Mouse (Mus musculus) embryonic facial prominence, embryonic 15.5 days (tissue): ENCODE results near the gene Sfxn5. TPM values are rescaled to one million over a fixed set of nuclear protein-coding genes. Genes with fewer than 3 reads are reported as not detected.

Source experiments
- ATAC-seq: fragments of 200-750 bp; cut with Nextera tagmentation; 2 replicates; pipeline ENCODE4 v1.8.0; 2017; ENCODE audit warnings: low read depth, moderate TSS enrichment; ENCODE audit not compliant: insufficient number of reproducible peaks, low FRiP score, low TSS enrichment
- H3K27ac ChIP-seq: fragments of 300-500 bp; sonication (generic); replicated peaks from 2 replicates; pipeline ENCODE4 v1.5.1; 2015; ENCODE audit warnings: mild to moderate bottlenecking, inconsistent platforms
- H3K27me3 ChIP-seq: fragments of 300-500 bp; sonication (generic); 2 replicates; pipeline ENCODE4 v1.6.1; 2015; ENCODE audit warnings: inconsistent platforms
- H3K36me3 ChIP-seq: fragments of 300-500 bp; sonication (generic); 2 replicates; pipeline ENCODE4 v1.6.1; 2015; ENCODE audit warnings: mild to moderate bottlenecking, inconsistent platforms
- H3K4me1 ChIP-seq: fragments of 300-500 bp; sonication (generic); 2 replicates; pipeline ENCODE4 v1.6.1; 2015; ENCODE audit warnings: inconsistent platforms
- H3K4me2 ChIP-seq: fragments of 300-500 bp; sonication (generic); replicated peaks from 2 replicates; pipeline ENCODE4 v1.6.1; 2015; ENCODE audit warnings: mild to moderate bottlenecking, inconsistent platforms
- H3K4me3 ChIP-seq: fragments of 300-500 bp; sonication (generic); replicated peaks from 2 replicates; pipeline ENCODE4 v1.5.1; 2015; ENCODE audit warnings: mild to moderate bottlenecking, inconsistent platforms
- H3K9ac ChIP-seq: fragments of 300-500 bp; sonication (generic); 2 replicates; pipeline ENCODE4 v1.6.1; 2015; ENCODE audit warnings: inconsistent platforms
- H3K9me3 ChIP-seq: fragments of 300-500 bp; sonication (generic); replicated peaks from 2 replicates; pipeline ENCODE4 v1.6.1; 2016; ENCODE audit warnings: inconsistent platforms
- WGBS: fragments of 180-500 bp; shearing (Covaris S2); methylation state at CpG from one replicate; pipeline ENCODE4 v1.1.7; 2015; 5-methylcytosine and 5-hydroxymethylcytosine counted together
- polyA plus RNA-seq: library from polyadenylated mRNA; unstranded; fragments of >200 nt; fragmentation: Nextera tagmentation; extraction: Ambion mirVana; gene quantifications from 2 replicates; pipeline ENCODE4 v1.2.1, GENCODE M21; 2015

Gene Sfxn5
- polyA plus RNA-seq, 1 experiment from 2014 or later: 8.0 TPM

DNA sequence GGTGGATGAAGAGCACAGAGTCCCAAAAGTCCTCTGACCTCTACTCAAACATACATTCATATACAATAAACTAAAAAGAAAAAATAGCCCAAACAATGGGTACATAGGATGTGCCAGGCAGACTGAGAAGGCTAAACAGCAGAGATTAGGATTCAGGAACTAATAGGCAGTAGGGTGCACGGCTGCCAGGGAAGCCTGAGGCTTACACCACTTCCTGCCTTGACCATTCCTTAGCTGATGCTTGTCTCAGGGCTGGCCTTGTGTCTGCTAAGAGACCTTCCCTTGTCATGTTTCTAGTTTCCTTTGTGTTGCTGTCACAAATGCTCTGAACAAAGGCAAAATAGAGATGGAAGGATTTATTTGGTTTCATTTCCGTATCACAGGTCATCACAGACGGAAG lies 26.8 kb downstream of the Sfxn5 start:
- Histone ChIP-seq H3K27ac (no peak overlapping the region), H3K4me3 (no peak overlapping the region), H3K9ac (no peak overlapping the region), H3K4me2 (no peak overlapping the region), H3K4me1 (peaks cover 10% of the 10 kb centered on the region), H3K27me3 (no peaks in the 10 kb centered on the region), H3K9me3 (no peaks in the 10 kb centered on the region), H3K36me3 (no peaks in the 10 kb centered on the region)
- no peak for ATAC-seq
- WGBS: 78% methylated on average over 3 of the region's 3 CpGs

DNA sequence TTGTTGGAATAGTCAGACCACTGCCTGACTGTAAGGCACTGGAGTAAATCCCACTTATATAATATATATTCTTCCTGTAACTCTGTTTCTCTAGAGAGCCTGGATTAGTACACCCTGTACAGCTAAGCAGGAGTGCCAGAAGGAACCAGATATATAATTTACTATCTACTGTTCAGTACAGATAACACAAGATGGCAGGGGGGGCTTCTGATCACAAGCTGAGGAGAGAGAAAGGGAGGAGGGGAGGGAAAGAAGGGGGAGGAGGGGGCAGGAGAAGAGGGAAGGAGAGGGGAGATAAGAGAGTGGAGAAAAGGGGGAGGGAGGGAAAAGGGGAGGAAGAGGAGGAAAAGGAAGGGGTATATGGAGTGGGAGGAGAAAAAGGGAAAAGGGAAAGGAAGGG lies 27.4 kb downstream of the Sfxn5 start:
- no peak for ATAC-seq
- Histone ChIP-seq H3K4me2 (no peak overlapping the region), H3K4me1 (peaks cover 10% of the 10 kb centered on the region), H3K9ac (no peak overlapping the region), H3K4me3 (no peak overlapping the region), H3K27ac (no peak overlapping the region), H3K27me3 (no peaks in the 10 kb centered on the region), H3K36me3 (no peaks in the 10 kb centered on the region), H3K9me3 (no peaks in the 10 kb centered on the region)

DNA sequence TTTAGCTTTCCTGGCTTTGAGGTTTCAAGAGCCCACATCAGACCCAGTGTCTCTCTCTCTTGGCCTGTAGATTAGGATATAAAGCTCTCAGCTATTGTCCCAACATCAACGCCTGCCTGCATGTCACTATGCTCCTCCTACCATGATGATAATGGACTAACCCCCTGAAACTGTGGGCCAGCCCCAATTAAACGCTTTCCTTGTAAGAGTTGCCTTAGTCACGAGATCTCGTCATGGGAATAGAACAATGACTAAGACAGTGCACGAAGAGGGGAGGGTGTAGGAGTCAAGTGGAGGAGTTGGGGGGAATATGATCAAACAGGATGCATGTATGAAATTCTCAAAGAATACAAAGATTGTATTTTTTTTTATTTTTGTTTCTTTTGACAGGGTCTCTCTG lies 28.3 kb downstream of the Sfxn5 start:
- H3K27me3 ChIP-seq: no peaks in the 10 kb centered on the region
- no peaks in the 10 kb centered on the region for H3K36me3 ChIP-seq
- no peak overlapping the region for H3K27ac ChIP-seq
- H3K4me2 ChIP-seq: no peak overlapping the region
- no peaks in the 10 kb centered on the region for H3K9me3 ChIP-seq
- peaks cover 10% of the 10 kb centered on the region for H3K4me1 ChIP-seq
- no peak overlapping the region for H3K9ac ChIP-seq
- no peak for ATAC-seq
- H3K4me3 ChIP-seq: no peak overlapping the region
- 78% methylated on average over 5 of the region's 5 CpGs for WGBS

DNA sequence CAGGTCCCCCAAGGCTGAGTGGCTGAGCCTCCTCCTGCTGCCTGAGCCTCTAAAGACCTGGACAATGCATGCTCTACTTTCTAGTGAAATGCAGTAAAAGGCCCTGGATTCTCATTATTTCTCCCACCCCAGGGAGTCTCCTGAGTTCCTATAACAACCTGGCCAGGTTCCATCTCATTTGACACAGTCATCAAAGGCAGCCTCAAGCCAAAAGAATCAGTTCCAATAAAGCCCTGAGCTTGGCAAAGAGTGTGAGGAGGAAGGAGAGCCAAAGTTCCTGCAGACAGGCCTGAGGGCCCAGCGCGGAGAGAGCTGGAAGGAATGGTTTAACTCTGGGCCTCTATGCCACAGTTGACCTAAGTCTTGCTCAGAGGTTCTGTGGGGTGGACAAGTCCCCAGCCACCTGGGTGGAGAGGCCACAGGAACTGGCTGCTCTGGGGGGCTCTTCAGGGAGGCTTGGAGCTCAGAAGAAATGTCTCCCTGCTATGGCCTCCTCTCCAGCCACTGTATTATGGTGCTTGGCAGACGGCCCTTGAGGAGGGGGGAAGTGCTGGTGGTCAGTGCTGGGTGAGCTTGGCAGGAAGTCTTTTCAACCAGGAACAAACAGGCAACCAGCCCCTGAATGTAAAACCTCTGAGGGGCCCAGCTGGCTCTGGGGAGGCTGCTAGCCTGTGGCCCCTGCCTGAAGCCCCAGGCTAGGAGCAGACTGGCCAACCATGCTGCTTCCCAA lies 30.7 kb downstream of the Sfxn5 start:
- peak overlapping the region; percentile 69 for H3K27ac ChIP-seq
- ATAC-seq: peak; percentile 75
- H3K4me3 ChIP-seq: no peak overlapping the region
- H3K9me3 ChIP-seq: no peaks in the 10 kb centered on the region
- 37% methylated on average over 3 of the region's 3 CpGs for WGBS
- H3K4me1 ChIP-seq: peaks cover 10% of the 10 kb centered on the region
- no peak overlapping the region for H3K4me2 ChIP-seq
- no peaks in the 10 kb centered on the region for H3K27me3 ChIP-seq
- no peak overlapping the region for H3K9ac ChIP-seq
- no peaks in the 10 kb centered on the region for H3K36me3 ChIP-seq

DNA sequence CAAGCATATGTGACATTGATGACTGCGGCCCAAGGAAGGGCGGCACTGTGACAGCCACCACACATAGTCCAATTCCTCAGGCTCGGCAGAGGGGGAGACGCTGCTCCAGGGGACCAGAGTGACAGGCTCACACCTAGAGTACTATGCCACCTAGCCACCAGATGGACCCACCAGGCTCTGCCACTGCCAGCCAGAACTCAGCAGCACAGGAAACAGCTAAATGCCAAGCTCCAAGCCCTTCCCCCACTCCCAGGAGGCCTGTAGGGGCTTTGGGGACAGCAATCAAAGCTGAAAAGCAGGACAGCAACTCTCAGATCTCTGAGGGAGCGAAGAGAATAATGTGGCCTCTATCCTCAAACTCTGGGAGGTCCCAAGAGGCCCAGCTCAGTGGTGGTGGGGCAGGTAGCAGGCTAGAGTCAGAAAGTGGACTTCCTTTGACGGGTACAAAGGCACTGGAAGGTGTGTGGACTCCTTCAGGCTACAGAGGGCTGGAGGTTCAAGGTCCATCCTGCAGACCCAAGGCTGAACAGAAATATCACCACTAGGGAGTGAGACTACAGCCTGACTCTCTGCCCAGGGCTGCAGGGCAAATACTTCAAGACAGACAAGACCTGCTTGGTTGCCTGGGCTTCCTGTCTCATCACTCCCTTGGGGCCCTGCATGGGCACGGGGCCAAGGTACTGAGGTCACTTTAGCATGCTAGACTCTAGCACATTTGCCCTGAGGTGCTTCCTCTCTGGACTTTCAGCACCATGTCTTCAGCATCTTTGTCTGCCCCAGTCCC lies 37.6 kb downstream of the Sfxn5 start:
- no peaks in the 10 kb centered on the region for H3K27me3 ChIP-seq
- ATAC-seq: 0 out of 2 replicates have a peak, but pooled peaks have one; percentile 19
- no peak overlapping the region for H3K27ac ChIP-seq
- no peak overlapping the region for H3K4me3 ChIP-seq
- 56% methylated on average over 7 of the region's 7 CpGs for WGBS
- H3K4me2 ChIP-seq: no peak overlapping the region
- no peak overlapping the region for H3K9ac ChIP-seq
- no peaks in the 10 kb centered on the region for H3K36me3 ChIP-seq
- H3K4me1 ChIP-seq: peaks cover 10% of the 10 kb centered on the region
- H3K9me3 ChIP-seq: no peaks in the 10 kb centered on the region

DNA sequence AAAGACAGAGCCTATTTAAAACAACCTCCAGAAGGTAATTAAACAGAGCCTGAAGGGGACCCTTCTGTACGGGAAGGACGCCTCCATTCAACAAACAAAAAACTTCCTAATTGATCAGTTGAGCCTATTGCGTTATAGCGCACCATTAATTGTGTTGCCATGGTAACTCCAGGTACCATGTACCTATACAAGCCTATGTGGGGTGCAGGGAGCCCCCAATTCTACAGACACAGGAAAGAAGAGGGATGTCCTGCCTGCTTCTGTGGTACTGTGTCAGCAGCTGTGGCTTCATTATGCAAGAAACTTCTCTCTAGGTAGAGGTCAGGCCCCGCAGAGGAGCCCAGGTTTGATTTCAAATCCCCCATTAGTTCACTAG lies 39.2 kb downstream of the Sfxn5 start:
- Histone ChIP-seq H3K9me3 (no peaks in the 10 kb centered on the region), H3K36me3 (no peaks in the 10 kb centered on the region), H3K4me2 (no peak overlapping the region), H3K9ac (no peak overlapping the region), H3K27ac (no peak overlapping the region), H3K4me1 (peaks cover 10% of the 10 kb centered on the region), H3K27me3 (no peaks in the 10 kb centered on the region), H3K4me3 (no peak overlapping the region)
- no peak for ATAC-seq
- 53% methylated on average over 5 of the region's 5 CpGs for WGBS

DNA sequence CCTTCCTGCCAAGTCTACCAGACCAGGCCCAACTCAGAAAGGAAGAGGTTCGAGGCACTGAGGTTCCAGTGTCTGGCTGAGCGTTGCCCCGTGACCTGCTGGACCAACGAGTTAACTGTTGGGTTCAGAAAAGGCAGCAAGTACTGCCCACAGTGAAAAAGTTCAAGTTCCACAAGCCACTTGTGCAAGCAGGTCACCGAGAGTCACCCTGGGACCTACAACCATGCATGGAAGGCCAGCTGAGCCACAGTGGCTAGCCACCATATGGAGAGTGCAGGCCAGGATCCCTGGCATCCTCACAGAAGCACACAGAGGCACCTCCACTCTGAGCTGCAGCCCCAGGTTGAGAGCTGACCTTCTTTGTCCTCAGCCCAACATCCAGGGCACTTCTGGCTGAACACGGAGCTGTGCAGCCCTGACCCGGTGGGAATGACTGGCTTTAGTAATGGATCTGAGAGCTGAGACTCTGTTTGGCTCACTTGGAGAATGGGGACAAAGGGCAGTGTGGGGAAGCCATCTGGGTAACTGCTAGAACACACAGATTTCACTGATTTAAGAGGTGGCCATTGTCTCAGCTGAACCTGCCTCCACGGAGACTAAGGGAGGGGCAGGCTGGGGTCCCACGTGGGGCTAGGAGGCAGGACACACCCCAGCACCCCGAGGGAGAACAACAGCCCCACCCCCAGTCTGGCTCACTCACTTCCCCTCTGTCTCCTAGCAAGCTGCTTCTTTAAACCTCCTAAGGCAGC lies 39.8 kb downstream of the Sfxn5 start:
- no peaks in the 10 kb centered on the region for H3K9me3 ChIP-seq
- no peak overlapping the region for H3K4me2 ChIP-seq
- no peak overlapping the region for H3K9ac ChIP-seq
- H3K27ac ChIP-seq: no peak overlapping the region
- peaks cover 10% of the 10 kb centered on the region for H3K4me1 ChIP-seq
- peak; percentile 59; the same call in 1 of the 2 replicates for ATAC-seq
- H3K27me3 ChIP-seq: no peaks in the 10 kb centered on the region
- no peak overlapping the region for H3K4me3 ChIP-seq
- 48% methylated on average over 10 of the region's 10 CpGs for WGBS
- H3K36me3 ChIP-seq: no peaks in the 10 kb centered on the region

DNA sequence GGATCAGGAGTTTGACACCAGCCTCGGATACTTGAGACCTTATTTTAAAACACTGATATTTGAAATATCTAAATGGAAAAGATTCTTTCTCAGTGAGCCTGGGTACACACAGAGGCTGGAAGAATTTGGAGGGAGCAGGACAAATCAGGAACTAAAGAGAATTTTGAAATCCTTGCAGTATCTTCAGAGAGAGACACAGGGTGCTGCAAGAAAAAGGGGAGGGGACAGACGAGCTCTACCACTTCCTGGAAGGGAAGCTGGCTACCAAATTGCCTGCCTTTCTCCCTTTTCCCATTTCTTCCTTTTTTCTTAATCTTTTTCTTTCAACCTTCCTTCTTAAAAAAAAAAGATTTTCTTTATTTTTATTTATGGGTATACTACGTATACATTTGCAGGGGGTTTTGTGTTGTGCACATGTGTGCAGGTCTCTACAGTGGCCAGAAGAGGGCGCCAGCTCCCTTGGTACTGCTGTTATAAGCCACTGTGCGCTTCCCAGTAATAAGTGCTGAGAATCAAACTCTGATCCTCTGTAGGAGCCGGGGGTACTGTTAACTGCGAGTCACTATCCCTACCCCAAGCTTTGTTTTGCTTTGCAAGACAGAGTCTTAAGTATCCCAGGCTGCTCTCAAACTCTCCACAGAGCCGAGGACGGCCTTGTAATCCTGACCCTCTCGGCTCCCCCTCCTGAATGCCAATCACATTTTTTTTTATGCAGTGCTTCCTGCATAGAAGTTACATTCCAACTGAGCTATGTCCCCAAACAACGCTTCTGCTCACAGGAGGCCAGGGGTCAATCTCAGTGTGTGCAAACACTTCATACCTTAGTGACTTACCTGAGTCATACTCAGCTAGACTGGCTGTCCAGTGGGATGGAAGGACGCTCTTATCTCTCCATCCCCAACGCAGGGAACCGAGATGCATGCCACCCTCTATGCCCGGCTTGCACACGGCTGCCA lies 42.1 kb downstream of the Sfxn5 start:
- H3K4me2 ChIP-seq: no peak overlapping the region
- no peaks in the 10 kb centered on the region for H3K9me3 ChIP-seq
- no peaks in the 10 kb centered on the region for H3K27me3 ChIP-seq
- H3K4me3 ChIP-seq: no peak overlapping the region
- WGBS: 88% methylated on average over 16 of the region's 16 CpGs
- no peak overlapping the region for H3K9ac ChIP-seq
- ATAC-seq: no peak
- no peaks in the 10 kb centered on the region for H3K36me3 ChIP-seq
- no peak overlapping the region for H3K27ac ChIP-seq
- H3K4me1 ChIP-seq: peaks cover 11% of the 10 kb centered on the region

DNA sequence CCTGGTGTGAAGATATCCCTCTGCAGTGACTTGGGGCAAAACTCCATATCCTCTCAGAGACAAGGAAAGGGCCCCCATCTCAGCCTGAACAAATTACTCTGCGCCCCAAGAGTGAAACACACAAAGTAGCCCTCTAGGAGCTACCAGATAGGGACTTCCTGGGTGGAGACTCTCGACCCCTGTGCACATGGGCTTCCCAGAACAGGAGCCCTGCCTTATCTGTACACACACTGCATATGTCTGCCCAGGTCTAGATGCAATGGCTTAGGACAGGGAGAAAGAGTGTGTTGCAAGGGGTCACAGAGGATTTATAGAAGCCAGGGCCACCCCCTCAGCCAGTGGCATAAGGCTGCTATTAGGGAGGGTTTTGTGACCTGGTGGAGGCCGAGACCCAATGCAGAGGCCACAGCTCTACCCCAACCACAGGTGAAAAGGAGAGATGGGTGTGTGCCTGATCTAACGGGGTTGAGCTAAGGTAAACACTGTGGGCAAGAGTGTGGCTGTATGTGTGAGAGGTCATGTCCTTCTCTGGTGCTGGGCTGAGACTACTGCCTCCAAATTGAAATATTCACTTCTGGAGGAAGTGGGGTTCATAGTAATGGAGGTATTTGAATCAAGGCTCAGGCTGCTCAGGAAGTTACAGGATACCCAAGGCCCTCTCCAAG lies 44.9 kb downstream of the Sfxn5 start:
- WGBS: 78% methylated on average over 4 of the region's 4 CpGs
- no peaks in the 10 kb centered on the region for H3K36me3 ChIP-seq
- no peak overlapping the region for H3K4me2 ChIP-seq
- no peaks in the 10 kb centered on the region for H3K9me3 ChIP-seq
- H3K9ac ChIP-seq: no peak overlapping the region
- H3K27me3 ChIP-seq: no peaks in the 10 kb centered on the region
- H3K27ac ChIP-seq: no peak overlapping the region
- H3K4me3 ChIP-seq: no peak overlapping the region
- ATAC-seq: no peak
- H3K4me1 ChIP-seq: 0 out of 2 replicates have a peak, but pooled peaks cover 4% of the 10 kb centered on the region

DNA sequence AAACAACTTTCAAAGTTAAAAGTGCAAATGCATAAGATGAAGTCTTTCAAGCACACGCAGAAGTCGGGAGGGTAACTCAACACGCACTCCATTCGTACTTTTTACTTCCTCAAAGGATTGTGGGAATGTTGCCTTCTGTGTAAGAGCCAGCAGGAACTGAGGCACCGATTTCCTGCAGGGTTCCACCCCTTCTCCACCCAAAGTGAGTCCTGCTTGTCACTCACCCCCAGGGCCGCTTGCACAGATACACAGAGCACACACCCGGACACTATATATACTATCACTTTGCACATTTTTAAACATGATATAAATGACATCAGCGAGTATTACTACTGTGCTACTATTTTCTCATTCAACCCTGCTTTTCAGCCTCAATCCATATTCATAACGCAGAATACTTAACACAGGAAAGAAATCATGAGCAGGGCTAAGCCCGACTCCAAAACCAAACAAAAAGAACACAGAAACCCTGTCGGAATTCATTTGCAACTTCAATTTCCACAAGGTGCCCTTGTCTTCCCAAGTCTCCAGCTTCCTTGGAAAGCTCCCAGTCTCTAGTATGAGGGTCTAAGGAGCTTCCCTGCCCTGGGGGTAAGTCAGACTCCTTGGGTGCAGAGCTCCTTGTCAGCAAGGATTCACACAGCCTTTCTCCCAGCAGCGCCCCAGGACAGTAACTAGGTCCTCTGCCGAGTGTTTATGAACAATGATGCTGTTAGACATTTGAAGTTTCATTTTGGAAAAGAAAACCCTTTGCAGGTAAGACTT lies 46.8 kb downstream of the Sfxn5 start:
- no peak overlapping the region for H3K27ac ChIP-seq
- H3K27me3 ChIP-seq: no peaks in the 10 kb centered on the region
- no peaks in the 10 kb centered on the region for H3K36me3 ChIP-seq
- no peak overlapping the region for H3K9ac ChIP-seq
- H3K4me3 ChIP-seq: no peak overlapping the region
- whole genome bisulfite sequencing: 60% methylated on average over 13 of the region's 13 CpGs
- ATAC-seq: no peak
- H3K9me3 ChIP-seq: no peaks in the 10 kb centered on the region
- H3K4me1 ChIP-seq: 0 out of 2 replicates have a peak, but pooled peaks cover 4% of the 10 kb centered on the region
- H3K4me2 ChIP-seq: no peak overlapping the region
